Mouse (Mus musculus): ENCODE results near the gene Ldhd. TPM values are rescaled to one million over a fixed set of nuclear protein-coding genes. Genes with fewer than 3 reads are reported as not detected.

The Ldhd gene
- 0.24 and 0.26 TPM in 2 replicates for polyA plus RNA-seq (2016; fragmentation: Nextera tagmentation; extraction: Ambion mirVana)

- Histone ChIP-seq H3K27me3 (ENCODE audit: insufficient read depth, poor library complexity, severe bottlenecking) (no peaks in the 10 kb centered on the region), H3K4me1 (replicated peaks) (peaks cover 4% of the 10 kb centered on the region; the same call in 1 of the 2 replicates), H3K4me3 (peak within 1 kb of the TSS; percentile 30), H3K36me3 (0 out of 2 replicates have a peak, but pooled peaks cover 25% of the 10 kb centered on the region), H3K9me3 (0 out of 2 replicates have a peak, but pooled peaks cover 5% of the 10 kb centered on the region), H3K27ac (no peak within 1 kb of the TSS)
- WGBS = 29% methylated on average over 13 of the region's 13 CpGs
- no peak for DNase-seq (ENCODE audit: low spot score)
Observed at GRCm38 (mm10) chr8:111630105-111630521, at the start of gene Ldhd. Gene Ldhd (minus strand): TSS chr8:111630374.

GRCm38 (mm10) chr8:111678848-111679247, 48.7 kb upstream of the Ldhd start:
- Histone ChIP-seq H3K27me3 (ENCODE audit: insufficient read depth, poor library complexity, severe bottlenecking) (no peaks in the 10 kb centered on the region), H3K4me3 (no peak overlapping the region), H3K27ac (no peak overlapping the region), H3K36me3 (no peaks in the 10 kb centered on the region), H3K4me1 (replicated peaks) (0 out of 2 replicates have a peak, but pooled peaks cover 3% of the 10 kb centered on the region), H3K9me3 (peaks cover 10% of the 10 kb centered on the region)
- WGBS = 88% methylated on average over 7 of the region's 7 CpGs
- DNase-seq (ENCODE audit: low spot score) = no peak

- Histone ChIP-seq H3K27ac (no peak overlapping the region), H3K4me1 (replicated peaks) (0 out of 2 replicates have a peak, but pooled peaks cover 3% of the 10 kb centered on the region), H3K9me3 (peaks cover 10% of the 10 kb centered on the region), H3K27me3 (ENCODE audit: insufficient read depth, poor library complexity, severe bottlenecking) (no peaks in the 10 kb centered on the region), H3K4me3 (no peak overlapping the region), H3K36me3 (no peaks in the 10 kb centered on the region)
- 38% methylated on average over 3 of the region's 3 CpGs for WGBS
- DNase-seq (ENCODE audit: low spot score) = peak; percentile 43
Observed at GRCm38 (mm10) chr8:111678111-111678510, 47.9 kb upstream of the Ldhd start.

DNA sequence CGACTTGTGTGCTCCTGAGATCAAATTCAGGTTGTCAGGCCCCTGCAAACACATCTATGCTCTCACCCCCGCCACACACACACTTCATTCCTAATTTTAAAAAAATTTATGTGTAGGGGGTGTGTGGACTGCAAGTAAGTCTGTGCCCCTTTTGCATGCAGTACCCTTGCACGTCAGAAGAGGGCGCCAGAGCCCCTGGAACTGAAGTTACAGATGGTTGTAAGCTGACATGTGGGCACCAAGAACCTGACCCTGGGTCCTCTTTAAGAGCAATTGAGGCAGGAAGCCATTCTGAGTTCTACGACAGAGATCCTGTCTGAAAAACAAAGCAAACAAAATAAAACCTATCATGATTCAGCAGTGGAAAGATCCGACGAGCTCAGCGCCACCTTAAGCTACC, 46.1 kb upstream of the Ldhd start:
- H3K27me3 ChIP-seq (ENCODE audit: insufficient read depth, poor library complexity, severe bottlenecking) = no peaks in the 10 kb centered on the region
- no peak overlapping the region for H3K27ac ChIP-seq
- no peak overlapping the region for H3K4me3 ChIP-seq
- WGBS = 77% methylated on average over 8 of the region's 8 CpGs
- 0 out of 2 replicates have a peak, but pooled peaks cover 3% of the 10 kb centered on the region for H3K4me1 ChIP-seq (replicated peaks)
- peaks cover 13% of the 10 kb centered on the region for H3K36me3 ChIP-seq
- DNase-seq (ENCODE audit: low spot score) = no peak
- H3K9me3 ChIP-seq = peaks cover 10% of the 10 kb centered on the region

- no peak overlapping the region for H3K4me3 ChIP-seq
- H3K4me1 ChIP-seq (replicated peaks) = no peaks in the 10 kb centered on the region
- no peaks in the 10 kb centered on the region for H3K27me3 ChIP-seq (ENCODE audit: insufficient read depth, poor library complexity, severe bottlenecking)
- DNase-seq (ENCODE audit: low spot score) = no peak
- H3K36me3 ChIP-seq = peaks cover 58% of the 10 kb centered on the region
- no peak overlapping the region for H3K27ac ChIP-seq
- WGBS = 87% methylated on average over 2 of the region's 2 CpGs
- peaks cover 5% of the 10 kb centered on the region; the same call in 1 of the 2 replicates for H3K9me3 ChIP-seq
Observed at GRCm38 (mm10) chr8:111666751-111667150, 36.6 kb upstream of the Ldhd start.

- no peak overlapping the region for H3K27ac ChIP-seq
- WGBS = 88% methylated on average over 3 of the region's 3 CpGs
Observed at GRCm38 (mm10) chr8:111662473-111662872, 32.3 kb upstream of the Ldhd start.

GRCm38 (mm10) chr8:111658819-111659423, 28.7 kb upstream of the Ldhd start:
- Histone ChIP-seq H3K9me3 (no peaks in the 10 kb centered on the region), H3K36me3 (peaks cover 27% of the 10 kb centered on the region), H3K4me3 (no peak overlapping the region), H3K27ac (no peak overlapping the region), H3K4me1 (replicated peaks) (peaks cover 11% of the 10 kb centered on the region), H3K27me3 (ENCODE audit: insufficient read depth, poor library complexity, severe bottlenecking) (no peaks in the 10 kb centered on the region)
- 90% methylated on average over 6 of the region's 6 CpGs for WGBS
- DNase-seq (ENCODE audit: low spot score) = no peak

More at GRCm38 (mm10) chr8:111662473-111662872, 32.3 kb upstream of the Ldhd start:
- peak; percentile 66 for DNase-seq (ENCODE audit: low spot score)
- no peaks in the 10 kb centered on the region for H3K27me3 ChIP-seq (ENCODE audit: insufficient read depth, poor library complexity, severe bottlenecking)
- H3K4me1 ChIP-seq (replicated peaks) = peaks cover 3% of the 10 kb centered on the region; the same call in 1 of the 2 replicates
- H3K4me3 ChIP-seq = no peak overlapping the region
- H3K9me3 ChIP-seq = no peaks in the 10 kb centered on the region
- H3K36me3 ChIP-seq = peaks cover 43% of the 10 kb centered on the region

DNA sequence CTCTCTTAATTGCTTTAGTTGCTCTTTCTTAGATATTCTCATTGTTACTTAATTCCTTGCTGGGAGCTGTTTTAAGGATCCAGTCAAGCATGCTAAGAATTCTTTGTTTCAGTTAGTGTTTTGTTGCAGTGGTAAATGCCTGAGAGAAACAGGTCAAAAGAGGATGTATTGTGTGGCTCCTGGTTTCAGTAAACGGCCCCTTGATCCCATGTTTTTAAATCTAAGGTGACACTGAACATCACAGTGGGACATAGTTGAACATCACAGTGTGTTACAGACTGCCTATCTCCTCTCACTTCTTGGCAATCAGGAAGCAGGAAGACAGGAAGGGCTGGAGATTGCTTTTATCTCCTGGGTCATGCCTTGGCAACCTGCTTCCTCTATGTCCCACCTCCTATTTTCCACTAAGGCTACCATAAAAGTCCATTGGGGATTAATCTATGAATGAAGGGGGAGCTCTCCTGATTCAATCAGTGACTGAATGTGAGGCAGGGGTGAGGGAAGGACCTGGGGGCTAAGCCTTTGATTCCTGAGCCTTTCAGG, 27.2 kb upstream of the Ldhd start:
- peaks cover 27% of the 10 kb centered on the region for H3K36me3 ChIP-seq
- no peaks in the 10 kb centered on the region for H3K9me3 ChIP-seq
- H3K27me3 ChIP-seq (ENCODE audit: insufficient read depth, poor library complexity, severe bottlenecking) = no peaks in the 10 kb centered on the region
- H3K4me1 ChIP-seq (replicated peaks) = peaks cover 11% of the 10 kb centered on the region
- no peak for DNase-seq (ENCODE audit: low spot score)
- 33% methylated on average over 1 of the region's 1 CpGs for WGBS
- no peak overlapping the region for H3K27ac ChIP-seq
- H3K4me3 ChIP-seq = no peak overlapping the region

- Histone ChIP-seq H3K4me1 (replicated peaks) (peaks cover 13% of the 10 kb centered on the region), H3K4me3 (no peak overlapping the region), H3K36me3 (peaks cover 3% of the 10 kb centered on the region; the same call in 1 of the 2 replicates), H3K27me3 (ENCODE audit: insufficient read depth, poor library complexity, severe bottlenecking) (no peaks in the 10 kb centered on the region), H3K27ac (no peak overlapping the region), H3K9me3 (0 out of 2 replicates have a peak, but pooled peaks cover 3% of the 10 kb centered on the region)
- DNase-seq (ENCODE audit: low spot score) = no peak
- WGBS = 93% methylated on average over 2 of the region's 2 CpGs
Observed at GRCm38 (mm10) chr8:111653524-111653923, 23.4 kb upstream of the Ldhd start.

DNA sequence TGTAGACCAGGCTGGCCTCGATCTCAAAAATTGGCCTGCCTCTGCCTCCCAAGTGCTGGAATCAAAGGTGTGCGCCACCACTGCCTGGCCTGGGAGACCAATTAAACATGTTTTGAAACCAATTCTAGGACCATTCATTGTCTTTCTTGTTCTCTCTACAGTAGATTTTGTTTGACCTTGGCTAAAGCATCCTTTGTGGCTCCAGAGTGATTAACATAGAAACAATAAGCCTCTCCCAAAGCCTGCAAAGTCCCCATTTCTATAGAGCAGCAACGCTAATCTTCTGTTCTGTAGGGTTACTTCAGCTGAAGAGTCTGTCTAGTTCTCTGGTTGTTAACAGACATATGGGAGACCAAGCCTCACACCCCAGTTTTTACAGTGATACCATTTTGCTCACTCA, 20.5 kb upstream of the Ldhd start:
- no peaks in the 10 kb centered on the region for H3K27me3 ChIP-seq (ENCODE audit: insufficient read depth, poor library complexity, severe bottlenecking)
- H3K4me3 ChIP-seq = no peak overlapping the region
- H3K36me3 ChIP-seq = peaks cover 12% of the 10 kb centered on the region; the same call in 1 of the 2 replicates
- H3K4me1 ChIP-seq (replicated peaks) = peaks cover 7% of the 10 kb centered on the region
- H3K9me3 ChIP-seq = 0 out of 2 replicates have a peak, but pooled peaks cover 3% of the 10 kb centered on the region
- no peak overlapping the region for H3K27ac ChIP-seq
- 84% methylated on average over 3 of the region's 3 CpGs for WGBS
- no peak for DNase-seq (ENCODE audit: low spot score)

DNA sequence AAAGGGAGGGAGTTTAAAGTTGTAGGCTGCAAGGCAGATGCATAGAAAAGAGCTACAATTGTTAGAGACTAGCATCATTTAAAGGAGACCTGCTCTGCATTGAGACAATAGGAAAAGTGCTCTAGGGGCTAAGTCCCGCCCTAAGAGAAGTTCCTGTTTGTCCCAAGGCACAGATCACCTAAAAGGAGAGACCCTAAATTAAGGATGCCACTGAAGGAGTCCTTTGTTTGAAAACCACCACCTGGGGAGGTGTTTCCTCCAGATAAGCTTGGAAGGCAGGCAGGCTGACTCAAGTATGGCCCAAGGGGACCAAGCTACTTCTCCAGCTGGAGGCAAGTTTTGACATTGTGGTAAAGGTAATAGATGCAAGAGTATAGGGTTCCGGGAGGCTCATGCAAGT, 18.7 kb upstream of the Ldhd start:
- H3K4me3 ChIP-seq = no peak overlapping the region
- 0 out of 2 replicates have a peak, but pooled peaks cover 3% of the 10 kb centered on the region for H3K9me3 ChIP-seq
- DNase-seq (ENCODE audit: low spot score) = no peak
- H3K4me1 ChIP-seq (replicated peaks) = peaks cover 7% of the 10 kb centered on the region
- H3K36me3 ChIP-seq = peaks cover 8% of the 10 kb centered on the region; the same call in 1 of the 2 replicates
- 59% methylated on average over 2 of the region's 2 CpGs for WGBS
- H3K27me3 ChIP-seq (ENCODE audit: insufficient read depth, poor library complexity, severe bottlenecking) = no peaks in the 10 kb centered on the region
- no peak overlapping the region for H3K27ac ChIP-seq

GRCm38 (mm10) chr8:111645715-111646114, 15.5 kb upstream of the Ldhd start:
- H3K4me1 ChIP-seq (replicated peaks) = peaks cover 16% of the 10 kb centered on the region
- H3K36me3 ChIP-seq = peaks cover 8% of the 10 kb centered on the region; the same call in 1 of the 2 replicates
- H3K27ac ChIP-seq = no peak overlapping the region
- no peaks in the 10 kb centered on the region for H3K27me3 ChIP-seq (ENCODE audit: insufficient read depth, poor library complexity, severe bottlenecking)
- 97% methylated on average over 8 of the region's 8 CpGs for WGBS
- DNase-seq (ENCODE audit: low spot score) = no peak
- no peaks in the 10 kb centered on the region for H3K9me3 ChIP-seq
- H3K4me3 ChIP-seq = no peak overlapping the region
